Mouse (Mus musculus) monocyte, adult 2 months (primary cell): Measurements from ENCODE around the gene Zfhx3.

ENCODE experiments used
- DNase-seq, 2 experiments: peaks; one replicate each; pipeline ENCODE4 v3.0.0; 2022; ENCODE audit warnings: low spot score in 2 of 2, low read depth in 1 of 2

The Zfhx3 gene

DNA sequence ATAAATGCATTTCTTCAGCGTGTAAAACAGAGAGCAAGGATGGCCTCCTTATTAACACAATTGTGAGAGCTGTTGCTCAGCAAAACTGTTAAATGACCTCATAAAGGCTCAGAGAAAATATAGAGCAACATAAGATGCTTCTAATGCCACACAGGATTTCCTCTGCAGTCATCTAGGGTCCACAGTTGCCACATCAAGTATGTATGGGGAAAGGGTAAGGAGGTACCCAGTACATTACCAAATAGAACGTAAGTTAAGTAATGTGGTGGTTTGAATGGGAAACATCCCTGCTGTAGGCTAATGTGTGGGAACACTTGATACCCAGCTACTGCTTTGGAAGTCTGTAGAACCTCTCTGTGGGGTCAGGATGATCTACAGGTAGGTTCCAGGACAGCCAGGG, 695.4 kb downstream of the Zfhx3 start:
- DNase-seq, result no peak

DNA sequence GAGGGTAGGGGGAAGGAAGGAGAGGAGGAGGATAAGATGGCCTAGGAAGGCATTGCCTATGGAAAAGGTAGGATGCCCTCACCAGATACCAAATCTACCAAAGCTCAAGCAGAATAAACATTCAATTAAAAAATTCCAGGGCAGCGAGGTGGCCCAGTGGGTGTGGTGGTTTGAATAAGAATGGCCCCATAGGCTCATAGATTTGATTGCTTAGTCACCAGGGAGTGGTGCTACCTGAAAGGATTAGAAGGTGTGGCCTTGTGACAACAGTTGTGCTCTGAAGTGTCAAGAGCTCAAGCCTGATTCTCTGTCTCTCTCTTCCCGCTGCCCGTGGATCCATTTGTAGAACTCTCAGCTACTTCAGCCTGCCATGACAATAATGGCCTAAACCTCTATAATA, 703.2 kb downstream of the Zfhx3 start:
- DNase-seq, result no peak

GRCm38 (mm10) chr8:108647556-108647955, 705.1 kb downstream of the Zfhx3 start:
- DNase-seq, result no peak

DNA sequence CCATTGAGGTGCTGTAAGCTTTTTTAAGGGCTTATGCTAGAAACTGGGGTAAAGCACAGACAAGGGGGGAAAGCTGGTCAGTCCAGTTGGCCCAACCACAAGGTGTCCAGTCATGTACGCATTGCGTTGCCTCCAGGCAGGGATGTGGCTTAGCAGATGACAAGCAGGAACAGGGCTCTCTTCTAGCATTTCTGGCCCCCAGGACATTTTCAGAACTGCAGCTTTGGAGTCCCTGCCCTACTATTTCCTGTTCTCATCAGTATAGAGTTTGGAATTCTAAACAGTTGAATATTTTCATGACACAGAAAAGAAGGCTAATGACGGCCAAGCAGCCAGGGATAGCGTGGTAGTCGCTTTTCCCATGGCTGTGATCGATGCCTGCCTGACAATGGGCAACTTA, 706.5 kb downstream of the Zfhx3 start:
- no peak for DNase-seq

GRCm38 (mm10) chr8:108650837-108651236, 708.4 kb downstream of the Zfhx3 start:
- no peak for DNase-seq

GRCm38 (mm10) chr8:108661486-108662093, 719.1 kb downstream of the Zfhx3 start:
- DNase-seq, result no peak

- no peak for DNase-seq
Measured at GRCm38 (mm10) chr8:108662766-108663165, 720.3 kb downstream of the Zfhx3 start.

DNA sequence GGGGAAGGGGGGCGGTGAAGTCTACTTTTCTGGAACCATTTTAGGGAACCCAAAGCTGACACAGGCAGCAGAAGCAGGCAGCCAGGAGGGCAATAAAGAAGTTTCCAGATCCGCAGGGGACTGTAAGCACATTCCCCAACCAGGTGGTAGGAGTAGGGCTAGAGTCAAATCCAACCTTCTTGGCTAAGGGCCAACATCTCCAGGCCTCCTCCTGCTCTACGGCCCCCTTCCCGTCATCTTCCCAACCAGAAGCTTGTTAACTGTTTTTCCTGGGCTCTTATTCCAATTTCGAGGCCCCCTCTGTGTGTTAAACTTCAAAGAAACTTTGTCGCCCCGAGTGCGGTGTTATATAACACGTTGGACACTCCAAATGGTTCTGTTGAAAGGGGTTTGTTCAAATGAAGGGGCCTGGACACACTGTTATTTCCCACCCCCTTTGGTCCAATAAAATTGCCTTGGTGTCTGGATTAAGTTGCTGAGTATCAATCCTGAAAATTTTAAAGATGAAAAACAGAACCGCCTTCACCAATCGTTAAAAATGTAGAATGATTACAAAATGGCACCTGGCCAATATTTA, 729.6 kb downstream of the Zfhx3 start:
- DNase-seq, result no peak

GRCm38 (mm10) chr8:108675001-108675525, 732.6 kb downstream of the Zfhx3 start:
- no peak for DNase-seq

DNA sequence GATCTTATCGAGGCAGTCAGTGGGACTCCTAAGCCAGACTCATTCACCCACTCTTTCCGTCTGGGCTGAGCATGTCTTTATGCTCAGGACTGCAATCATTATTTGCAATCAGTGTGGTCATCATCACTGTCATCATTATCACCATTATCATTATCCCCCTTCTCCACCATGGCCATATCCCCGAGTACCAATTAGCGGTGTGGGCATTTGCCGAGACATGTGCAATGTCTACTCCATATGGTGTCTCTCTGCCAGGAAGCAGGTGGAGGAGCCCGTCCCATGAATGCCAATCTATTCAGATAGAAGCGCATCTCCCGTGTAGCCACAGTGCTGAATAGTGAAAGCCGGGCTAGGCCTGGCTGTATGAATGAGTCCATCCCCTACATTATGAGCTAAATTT, 747.2 kb downstream of the Zfhx3 start:
- DNase-seq, result no peak

GRCm38 (mm10) chr8:108690576-108691455, 748.4 kb downstream of the Zfhx3 start:
- no peak for DNase-seq

GRCm38 (mm10) chr8:108691456-108692238, 749.2 kb downstream of the Zfhx3 start:
- DNase-seq, result peak in 1 of 2 experiments; percentile 23

DNA sequence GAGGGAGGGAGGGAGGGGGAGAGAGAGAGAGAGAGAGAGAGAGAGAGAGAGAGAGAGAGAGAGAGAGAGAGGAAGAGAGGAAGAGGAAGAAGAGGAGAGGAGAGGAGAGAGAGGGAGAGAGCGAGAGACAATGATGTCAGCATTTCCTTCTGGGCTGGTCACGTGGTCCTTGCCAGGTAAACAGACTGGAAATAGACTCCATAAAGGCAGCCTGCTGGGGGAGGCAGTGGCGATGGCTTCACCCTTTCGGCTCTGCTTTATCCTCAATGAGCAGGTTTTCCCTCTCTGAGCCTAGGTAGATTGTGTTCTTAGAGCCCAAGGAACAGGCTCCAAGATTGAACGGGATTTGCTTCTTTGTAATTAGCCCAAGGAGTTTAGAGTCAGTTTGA, 749.8 kb downstream of the Zfhx3 start:
- no peak for DNase-seq

DNA sequence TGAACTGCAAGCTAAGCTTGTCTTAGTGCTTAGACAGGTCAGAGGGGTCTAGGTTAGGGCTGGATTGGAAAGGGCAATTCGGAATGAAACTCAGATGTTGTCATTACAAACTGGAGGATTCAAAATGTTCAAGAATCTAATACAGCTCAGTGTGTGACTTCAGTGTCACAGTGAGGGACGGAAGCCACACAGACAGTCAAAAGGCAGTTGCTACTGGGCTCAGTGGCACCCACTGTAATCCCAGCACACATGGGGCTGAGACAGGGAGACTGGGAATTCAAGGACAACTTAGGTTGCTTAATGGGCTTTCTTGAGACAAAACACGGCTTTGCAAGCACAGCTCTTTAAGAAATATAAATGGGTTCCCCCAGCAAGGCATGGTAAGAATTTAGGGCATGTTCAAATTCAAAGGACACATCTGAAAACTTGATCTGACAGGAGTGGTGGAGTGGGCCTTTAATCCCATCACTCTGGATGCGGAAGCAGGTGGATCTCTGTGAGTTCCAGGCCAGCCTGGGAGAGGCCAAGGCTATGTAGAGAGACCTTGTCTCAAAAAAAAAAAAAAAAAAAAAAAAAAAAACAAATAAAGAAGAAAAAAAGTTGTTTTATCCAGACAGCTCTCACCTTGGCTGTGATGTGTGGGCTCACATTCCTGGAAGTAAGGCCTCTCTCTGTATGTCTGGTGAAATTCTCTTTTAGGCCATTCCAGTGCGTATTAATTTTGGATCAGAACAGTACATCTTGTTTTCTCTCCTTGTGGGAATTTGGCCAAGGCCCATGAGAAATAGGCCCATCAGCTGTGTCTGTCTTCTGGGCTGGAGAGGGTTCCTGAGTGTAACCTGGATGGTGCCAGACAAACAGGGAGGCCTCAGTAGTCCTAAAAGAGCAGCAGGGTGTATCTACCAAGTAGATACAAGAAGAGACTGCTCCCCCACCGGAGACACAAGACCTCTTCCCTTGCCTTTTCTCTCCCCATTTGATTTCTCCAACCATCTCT, 750.5 kb downstream of the Zfhx3 start:
- DNase-seq, result no peak

DNA sequence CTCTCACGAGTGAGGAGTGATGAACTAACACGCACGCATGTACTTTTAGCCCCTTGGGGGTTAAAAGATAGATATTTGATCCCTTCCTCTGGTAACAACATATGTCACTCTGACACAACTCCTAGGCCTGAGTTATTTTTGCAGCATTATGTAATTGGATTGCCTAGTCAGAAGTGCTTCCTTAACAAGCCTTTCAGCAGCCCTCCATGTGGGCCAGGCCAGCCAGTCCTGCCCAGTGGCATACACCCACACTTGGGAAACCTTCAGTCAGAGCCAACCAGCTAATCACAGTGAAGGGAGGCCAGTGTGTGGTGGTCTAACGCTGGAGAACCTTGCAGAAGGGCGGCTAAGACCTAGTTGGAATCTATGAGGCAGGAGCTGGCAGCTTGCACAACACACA, 751.4 kb downstream of the Zfhx3 start:
- DNase-seq, result no peak

DNA sequence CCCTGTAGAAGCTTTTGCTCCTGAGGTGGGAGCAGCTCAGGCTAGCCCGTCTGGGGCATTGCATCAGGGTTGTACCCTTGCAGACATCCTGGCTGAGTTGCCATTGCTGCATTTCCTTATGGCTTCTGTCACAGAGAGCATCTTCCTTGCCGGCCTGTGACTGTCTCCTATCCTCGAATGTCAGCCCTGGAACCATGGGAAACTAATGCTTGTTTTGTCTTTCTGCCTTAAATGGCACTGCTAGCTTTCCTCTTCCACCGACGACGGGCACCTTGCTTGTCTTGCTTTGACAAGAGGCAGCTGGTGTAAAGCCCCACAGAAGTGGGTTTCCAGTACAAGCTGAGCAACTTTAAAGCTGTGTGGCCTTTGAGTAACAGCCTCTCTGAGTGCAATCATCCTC, 752.1 kb downstream of the Zfhx3 start:
- DNase-seq, result no peak

- no peak for DNase-seq
Measured at GRCm38 (mm10) chr8:108695242-108695880, 752.9 kb downstream of the Zfhx3 start.

DNA sequence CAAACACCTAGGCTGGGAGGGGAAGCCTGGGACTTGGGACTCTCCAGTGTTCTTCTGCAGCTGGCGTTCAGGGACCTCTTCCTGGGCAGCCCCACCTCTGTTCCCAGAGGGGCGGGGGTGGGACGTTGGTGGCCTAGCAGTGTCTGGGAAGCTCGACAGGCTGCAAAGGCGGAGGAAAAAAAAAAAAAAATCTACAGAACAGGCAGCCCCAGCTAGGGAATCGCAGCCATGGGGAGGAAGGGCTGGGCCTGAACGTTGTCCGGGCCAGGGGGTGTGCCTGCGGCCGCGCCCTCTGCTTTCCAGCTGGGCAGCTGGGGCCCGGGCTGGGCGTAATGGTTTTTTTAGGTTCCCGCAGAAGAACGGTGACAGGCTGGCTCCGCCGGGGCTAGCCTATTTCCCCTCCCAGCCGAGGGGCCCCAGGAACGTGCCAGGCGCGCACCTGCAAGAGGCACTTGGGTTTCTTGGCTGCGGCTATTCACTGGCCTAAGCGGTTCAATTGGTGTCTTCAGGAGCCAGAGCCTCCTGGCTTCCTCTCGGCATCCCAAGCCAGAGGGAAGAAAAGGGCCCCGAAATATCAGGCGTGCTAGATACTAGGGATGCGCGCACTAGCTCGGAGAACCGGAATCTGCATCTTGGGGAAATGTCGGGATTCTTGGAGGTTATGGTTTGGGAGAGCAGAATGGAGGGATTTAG, 753.6 kb downstream of the Zfhx3 start:
- no peak for DNase-seq
